21 mouse cellular contexts compared by ENCODE assay signal in genomic region chr14:56689116-56689515, GRCm38 (mm10). TPM values are rescaled to one million over a fixed set of nuclear protein-coding genes. Genes with fewer than 3 reads are reported as not detected.
DNase-seq lines count a peak whose midpoint lies in the region; ATAC-seq lines count a peak whose summit lies in the region.
"Had no signal": no experiment of that assay in that cellular context is flagged by ENCODE, and none has a peak within 500 bp of the region (broad histone marks: within the 10 kb centered on the region; RNA-seq: fewer than 3 reads in every experiment).

No protein-coding gene starts in this region.

- no peak overlapping the region for H3K4me2 ChIP-seq in heart, embryonic 12.5 days
- H3K4me2 ChIP-seq: embryonic facial prominence, embryonic 12.5 days; hindbrain, embryonic 12.5 days had no signal

- H3K27ac ChIP-seq in heart, embryonic 12.5 days (ENCODE audit: poor library complexity, severe bottlenecking) = no peak overlapping the region
- H3K27ac ChIP-seq: embryonic facial prominence, embryonic 12.5 days; gastrocnemius, adult 2 months; hindbrain, embryonic 12.5 days had no signal

- H3K9me3 ChIP-seq in heart, embryonic 12.5 days (replicated peaks) = no peaks in the 10 kb centered on the region
- H3K9me3 ChIP-seq: embryonic facial prominence, embryonic 12.5 days; hindbrain, embryonic 12.5 days had no signal

- no peaks in the 10 kb centered on the region for H3K4me1 ChIP-seq in heart, embryonic 12.5 days (replicated peaks)
- H3K4me1 ChIP-seq: embryonic facial prominence, embryonic 12.5 days; hindbrain, embryonic 12.5 days had no signal

- DNase-seq in heart, adult 11 months = peak; percentile 82
- peak; percentile 27 for DNase-seq in NIH3T3 (ENCODE audit: low read depth)
- no peak for DNase-seq in kidney, adult 18-20 months
- no peak for DNase-seq in kidney, adult 8-10 months
- no peak for DNase-seq in right cerebral cortex, adult 2 months (ENCODE audit: low spot score in 2 of 2)
- DNase-seq: adrenal gland, postnatal 25 days; cerebellum, adult 11 months; cerebellum, adult 9-10 months; cerebellum, postnatal 25 days; gastrocnemius, adult 2 months; gastrocnemius, postnatal 25 days; heart, postnatal 10 days; heart, postnatal 4 days had no signal

- peaks cover 83% of the 10 kb centered on the region for H3K36me3 ChIP-seq in heart, embryonic 12.5 days

- WGBS in heart, embryonic 12.5 days = 90% methylated on average over 1 of the region's 1 CpGs

- H3K4me3 ChIP-seq in heart, embryonic 12.5 days = no peak overlapping the region
- H3K4me3 ChIP-seq: embryonic facial prominence, embryonic 12.5 days; gastrocnemius, adult 2 months; hindbrain, embryonic 12.5 days had no signal

- ATAC-seq in heart, embryonic 12.5 days (ENCODE audit: insufficient number of reproducible peaks, low FRiP score) = no peak
- peak; percentile 14; the same call in 1 of the 2 replicates for ATAC-seq in megakaryocyte progenitor cell, adult 5-6 weeks (replicated peaks; ENCODE audit: poor library complexity)
- ATAC-seq: forebrain, embryonic 14.5 days; hindbrain, embryonic 16.5 days; inflammation-experienced regulatory T-cells, adult 6 months; intestine, postnatal 0 days had no signal

- H3K27me3 ChIP-seq in heart, embryonic 12.5 days (replicated peaks) = no peaks in the 10 kb centered on the region
- H3K27me3 ChIP-seq: embryonic facial prominence, embryonic 12.5 days; hindbrain, embryonic 12.5 days had no signal

- H3K9ac ChIP-seq in heart, embryonic 12.5 days = no peak overlapping the region
- H3K9ac ChIP-seq: embryonic facial prominence, embryonic 12.5 days; hindbrain, embryonic 12.5 days had no signal

RNA-seq across cellular contexts. Expression of gene Mphosph8, which starts 21.1 kb away (rescaled TPM):
- 27.5 and 29.5 TPM in 2 replicates for polyA plus RNA-seq in heart, embryonic 12.5 days (2016; fragmentation: Nextera tagmentation; extraction: Ambion mirVana)
- total RNA-seq in megakaryocyte progenitor cell, adult 5-6 weeks (2015) = 45.3 and 51.4 TPM in 2 replicates
- 25.0 and 37.5 TPM in 2 replicates for total RNA-seq in megakaryocyte progenitor cell, adult 5-6 weeks (2017)

Comparison
In these comparisons a context has a peak if more than half of its experiments do, and no peak if none do; other contexts are left out.
1. DNase-seq: peak in heart, adult 11 months (single experiment) and NIH3T3 (single experiment); none in kidney, adult 18-20 months (single experiment), kidney, adult 8-10 months (0 of 2) and right cerebral cortex, adult 2 months (0 of 2).